Mouse (Mus musculus) G1E (cell line): ENCODE data around the gene Slc25a40.

Source experiments
- CTCF ChIP-seq: IDR thresholded peaks from 2 replicates; pipeline ENCODE4 v1.5.1; 2012; ENCODE audit warnings: low read depth, low read length, inconsistent platforms, mixed read lengths
- GATA1 ChIP-seq: IDR thresholded peaks from 2 replicates; pipeline ENCODE4 v1.6.1; 2012; ENCODE audit warnings: borderline replicate concordance, low read length, inconsistent platforms, mixed read lengths
- GATA2 ChIP-seq: IDR thresholded peaks from 2 replicates; pipeline ENCODE4 v1.6.1; 2012; ENCODE audit warnings: low read depth, low read length, inconsistent platforms, borderline replicate concordance

GRCm38 (mm10) chr5:8488701-8489297 lies 66.1 kb downstream of the Slc25a40 start:
- TF ChIP-seq CTCF (no peak), GATA2 (no peak), GATA1 (no peak)
